Mouse (Mus musculus) C2C12 (cell line): ENCODE data around the gene Cacna1g.
A peak's percentile ranks its signal among the peaks of the same experiment; 100 is the strongest.

ENCODE experiments used
- CEBPB ChIP-seq: IDR thresholded peaks from one replicate; pipeline ENCODE4 v1.6.1; 2011; ENCODE audit warnings: low read depth, mild to moderate bottlenecking, control low read depth, moderate library complexity
- CTCF ChIP-seq: IDR thresholded peaks from one replicate; pipeline ENCODE4 v1.5.1; 2011; ENCODE audit not compliant: control insufficient read depth, insufficient read depth, insufficient read length
- FOSL1 ChIP-seq: IDR thresholded peaks from one replicate; pipeline ENCODE4 v1.8.0; 2011; ENCODE audit warnings: mild to moderate bottlenecking, low read length; ENCODE audit not compliant: poor library complexity, insufficient read depth, severe bottlenecking
- MAX ChIP-seq: IDR thresholded peaks from one replicate; pipeline ENCODE4 v1.6.1; 2011; ENCODE audit warnings: mild to moderate bottlenecking, control low read depth
- MYOD1 ChIP-seq: IDR thresholded peaks from one replicate; pipeline ENCODE4 v1.6.1; 2011; ENCODE audit warnings: low read depth; ENCODE audit not compliant: control insufficient read depth, insufficient read length
- MYOG ChIP-seq: IDR thresholded peaks from one replicate; pipeline ENCODE4 v1.6.1; 2011; ENCODE audit not compliant: control insufficient read depth, insufficient read length; ENCODE audit errors: extremely low read depth
- USF1 ChIP-seq: IDR thresholded peaks from one replicate; pipeline ENCODE4 v1.6.1; 2011; ENCODE audit warnings: low read depth, mild to moderate bottlenecking, control low read depth, moderate library complexity

DNA sequence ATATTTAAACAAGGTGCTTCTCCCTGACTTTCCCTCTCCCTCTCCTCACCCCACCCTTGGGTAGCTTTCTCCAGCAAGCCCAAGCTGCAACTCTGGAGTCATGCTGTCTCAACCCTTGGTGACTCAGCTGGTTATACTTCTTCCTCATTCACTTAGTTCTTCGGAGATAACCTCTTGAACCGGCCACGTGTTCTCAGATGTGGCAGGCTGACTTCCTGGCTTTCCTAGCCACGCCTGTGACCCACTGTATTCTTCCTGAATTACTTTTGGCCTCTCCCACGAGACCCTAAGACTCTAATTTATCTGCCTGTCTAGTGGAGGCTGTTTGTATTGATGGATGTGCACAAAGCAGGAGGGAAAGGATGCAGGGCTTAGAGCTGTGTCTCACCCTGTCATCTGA is 103.2 kb downstream of the Cacna1g start:
- TF ChIP-seq CTCF (no peak), CEBPB (no peak), MAX (peak; percentile 71), USF1 (peak; percentile 75), MYOD1 (no peak), MYOG (no peak), FOSL1 (no peak)
